Mouse (Mus musculus): ENCODE measurements around the gene Slc6a6. TPM values are rescaled to one million over a fixed set of nuclear protein-coding genes. Genes with fewer than 3 reads are reported as not detected.

The Slc6a6 gene
- total and polyA plus RNA-seq, 3 experiments: 28.4 to 56.0 (median 31.3) TPM

GRCm38 (mm10) chr6:91683602-91684473, at the start of gene Slc6a6 (continued):
- TF ChIP-seq NELFE (IDR thresholded peaks at IDR 0.05; ENCODE audit: low read depth, low read length): peak; percentile 81

- dilution Hi-C loops (cut with MboI; ENCODE audit: extremely low pct_ligation_motif_present, extremely low pct_unique_long_range_greater_than_20kb, low sequenced_read_pairs) (no loop called here), in situ Hi-C loops (cut with MboI; ENCODE audit: low pct_ligation_motif_present, low pct_unique_long_range_greater_than_20kb, low sequenced_read_pairs) (no loop called here)
- Histone ChIP-seq H3K9ac (ENCODE audit: insufficient read depth, low read depth) (no peak overlapping the region), H3K79me2 (replicated peaks; ENCODE audit: control insufficient read depth, extremely low read depth, insufficient read depth, poor library complexity, severe bottlenecking) (no peaks in the 10 kb centered on the region), H3K36me3 (replicated peaks in 1 of 2; ENCODE audit: control insufficient read depth in 1 of 2, insufficient read depth in 1 of 2, low read length in 1 of 2) (no peaks in the 10 kb centered on the region), H3K27me3 (replicated peaks) (no peaks in the 10 kb centered on the region), H3K4me3 (replicated peaks in 1 of 3; ENCODE audit: low read depth in 2 of 3, low read length in 2 of 3, poor library complexity in 1 of 3) (no peak overlapping the region), H3K4me2 (ENCODE audit: insufficient read depth, low read depth, poor library complexity, severe bottlenecking) (no peak overlapping the region), H3K9me3 (replicated peaks; ENCODE audit: low read length) (peaks cover 5% of the 10 kb centered on the region), H3K27ac (ENCODE audit: insufficient read depth, low read depth) (no peak overlapping the region), H3K4me1 (ENCODE audit: control insufficient read depth in 1 of 2, insufficient read depth in 2 of 2) (peaks cover 0 to 26% of the 10 kb centered on the region in 2 experiments; a peak in 2 of 4 replicates)
- TF ChIP-seq CHD1 (IDR thresholded peaks at IDR 0.05; ENCODE audit: low read depth, low read length) (no peak), ELF1 (IDR thresholded peaks at IDR 0.05; ENCODE audit: low read depth, low read length) (no peak), TBP (conservative IDR thresholded peaks at IDR 0.05; ENCODE audit: low read depth, low read length) (peak; percentile 94), CHD2 (IDR thresholded peaks at IDR 0.05; ENCODE audit: low read length) (no peak)
- peak; percentile 33 for DNase-seq (ENCODE audit: extremely low read depth)
These were observed 49.4 kb upstream of the Slc6a6 start for GRCm38 (mm10) chr6:91634417-91634816.

- Histone ChIP-seq H3K27me3 (replicated peaks) (no peaks in the 10 kb centered on the region), H3K9me3 (replicated peaks; ENCODE audit: low read length) (peaks cover 5% of the 10 kb centered on the region), H3K27ac (ENCODE audit: insufficient read depth, low read depth) (no peak overlapping the region), H3K36me3 (replicated peaks in 1 of 2; ENCODE audit: control insufficient read depth in 1 of 2, insufficient read depth in 1 of 2, low read length in 1 of 2) (no peaks in the 10 kb centered on the region), H3K4me3 (replicated peaks in 1 of 3; ENCODE audit: low read depth in 2 of 3, low read length in 2 of 3, poor library complexity in 1 of 3) (no peak overlapping the region), H3K79me2 (replicated peaks; ENCODE audit: control insufficient read depth, extremely low read depth, insufficient read depth, poor library complexity, severe bottlenecking) (no peaks in the 10 kb centered on the region), H3K9ac (ENCODE audit: insufficient read depth, low read depth) (no peak overlapping the region), H3K4me2 (ENCODE audit: insufficient read depth, low read depth, poor library complexity, severe bottlenecking) (no peak overlapping the region), H3K4me1 (ENCODE audit: control insufficient read depth in 1 of 2, insufficient read depth in 2 of 2) (peaks cover 0 to 26% of the 10 kb centered on the region in 2 experiments; a peak in 2 of 4 replicates)
- in situ Hi-C loops (cut with MboI; ENCODE audit: low pct_ligation_motif_present, low pct_unique_long_range_greater_than_20kb, low sequenced_read_pairs): no loop called here
- no peak for DNase-seq (ENCODE audit: extremely low read depth)
- TF ChIP-seq BHLHE40 (IDR thresholded peaks at IDR 0.05; ENCODE audit: low read depth, low read length) (peak; percentile 45), SIN3A (IDR thresholded peaks at IDR 0.05; ENCODE audit: low read length) (no peak)
- dilution Hi-C loops (cut with MboI; ENCODE audit: extremely low pct_ligation_motif_present, extremely low pct_unique_long_range_greater_than_20kb, low sequenced_read_pairs): no loop called here
These were observed 49.0 kb upstream of the Slc6a6 start for GRCm38 (mm10) chr6:91634876-91635275.

GRCm38 (mm10) chr6:91638204-91638995, 45.5 kb upstream of the Slc6a6 start:
- no peaks in the 10 kb centered on the region for H3K36me3 ChIP-seq (replicated peaks in 1 of 2; ENCODE audit: control insufficient read depth in 1 of 2, insufficient read depth in 1 of 2, low read length in 1 of 2)
- in situ Hi-C loops (cut with MboI; ENCODE audit: low pct_ligation_motif_present, low pct_unique_long_range_greater_than_20kb, low sequenced_read_pairs): no loop called here
- no peak overlapping the region for H3K27ac ChIP-seq (ENCODE audit: insufficient read depth, low read depth)
- DNase-seq (ENCODE audit: extremely low read depth): no peak
- no peak overlapping the region for H3K4me3 ChIP-seq (replicated peaks in 1 of 3; ENCODE audit: low read depth in 2 of 3, low read length in 2 of 3, poor library complexity in 1 of 3)
- no peaks in the 10 kb centered on the region for H3K27me3 ChIP-seq (replicated peaks)
- H3K9ac ChIP-seq (ENCODE audit: insufficient read depth, low read depth): no peak overlapping the region
- H3K4me2 ChIP-seq (ENCODE audit: insufficient read depth, low read depth, poor library complexity, severe bottlenecking): no peak overlapping the region
- H3K9me3 ChIP-seq (replicated peaks; ENCODE audit: low read length): no peaks in the 10 kb centered on the region
- TF ChIP-seq POLR2AphosphoS2 (IDR thresholded peaks at IDR 0.05; ENCODE audit: low read depth, low read length) (no peak), NRF1 (IDR thresholded peaks at IDR 0.05; ENCODE audit: low read depth, low read length) (no peak), USF2 (conservative IDR thresholded peaks at IDR 0.05; ENCODE audit: low read depth, low read length) (no peak), MAFK (IDR thresholded peaks at IDR 0.05; ENCODE audit: insufficient replicate concordance, low read length) (no peak)
- H3K79me2 ChIP-seq (replicated peaks; ENCODE audit: control insufficient read depth, extremely low read depth, insufficient read depth, poor library complexity, severe bottlenecking): no peaks in the 10 kb centered on the region
- H3K4me1 ChIP-seq (ENCODE audit: control insufficient read depth in 1 of 2, insufficient read depth in 2 of 2): peaks cover 0 to 26% of the 10 kb centered on the region in 2 experiments; a peak in 2 of 4 replicates
- dilution Hi-C loops (cut with MboI; ENCODE audit: extremely low pct_ligation_motif_present, extremely low pct_unique_long_range_greater_than_20kb, low sequenced_read_pairs): no loop called here
